Mouse (Mus musculus): ENCODE measurements at regions not wholly inside any gene's neighbourhood (a gene's known extent, or its start where the extent isn't known, plus 50 kb on each side); places are given as distances from the start of the nearest gene placed in this dataset.

DNA sequence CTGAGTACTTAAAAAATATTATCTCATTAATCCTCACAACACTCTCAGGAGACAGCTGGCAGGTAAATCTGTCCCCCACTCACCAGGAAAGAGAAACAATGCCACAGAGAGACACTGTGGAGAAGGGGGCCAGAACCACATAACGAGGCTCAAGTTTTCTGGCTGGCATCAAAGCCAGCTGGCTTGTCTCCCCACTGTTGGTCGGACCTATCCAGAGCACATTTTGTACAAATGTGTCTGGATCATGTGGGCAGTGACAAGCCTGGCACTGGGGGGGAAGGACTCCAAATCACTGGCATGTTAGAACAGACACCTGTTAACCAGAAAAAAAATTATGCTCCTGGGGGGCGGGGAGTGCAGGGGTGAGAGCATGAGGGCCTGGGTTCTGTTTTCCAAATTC, 179.4 kb downstream of the 3110018I06Rik start:
- no peaks in the 10 kb centered on the region for H3K36me3 ChIP-seq (ENCODE audit: insufficient read depth, low read length)
- H3K27me3 ChIP-seq (ENCODE audit: insufficient read depth, low read length): no peaks in the 10 kb centered on the region
- DNase-seq (ENCODE audit: low spot score) (no peak), ATAC-seq (ENCODE audit: low FRiP score) (no peak)
- no peak overlapping the region for H3K27ac ChIP-seq (ENCODE audit: low read depth, low read length)
- TF ChIP-seq CTCF (IDR thresholded peaks at IDR 0.05): no peak
- no peak overlapping the region for H3K9ac ChIP-seq (replicated peaks; ENCODE audit: low read length, poor library complexity, severe bottlenecking)
- no peaks in the 10 kb centered on the region for H3K4me1 ChIP-seq (ENCODE audit: insufficient read depth, low read length)
- 81% methylated on average over 3 of the region's 3 CpGs for WGBS
- H3K9me3 ChIP-seq (ENCODE audit: low read length): no peaks in the 10 kb centered on the region
- H3K4me2 ChIP-seq (ENCODE audit: low read depth, low read length, poor library complexity, severe bottlenecking): no peak overlapping the region
- no peak overlapping the region for H3K4me3 ChIP-seq (ENCODE audit: low read depth, low read length)

DNA sequence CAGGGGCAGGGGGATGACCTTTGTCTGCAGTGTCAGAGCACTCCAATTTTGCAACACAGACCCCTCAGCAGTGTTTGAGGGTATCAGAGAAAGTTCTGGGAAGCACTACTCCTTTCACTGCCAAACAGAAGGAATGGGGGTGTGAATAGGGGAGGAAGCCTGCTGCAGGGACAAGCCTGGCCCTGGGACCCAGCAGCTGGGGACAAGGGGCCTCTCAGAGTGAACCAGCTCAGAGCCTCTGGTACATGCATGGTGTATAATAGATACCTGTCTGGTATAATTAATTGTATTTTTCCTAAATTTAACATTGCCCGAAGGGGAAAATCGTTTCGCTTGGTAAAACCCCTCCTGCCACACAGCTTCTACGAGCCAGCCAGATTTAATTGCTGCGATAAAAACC, 180.6 kb downstream of the 3110018I06Rik start:
- H3K36me3 ChIP-seq (ENCODE audit: insufficient read depth, low read length): no peaks in the 10 kb centered on the region
- no peak overlapping the region for H3K9ac ChIP-seq (replicated peaks; ENCODE audit: low read length, poor library complexity, severe bottlenecking)
- no peaks in the 10 kb centered on the region for H3K4me1 ChIP-seq (ENCODE audit: insufficient read depth, low read length)
- no peaks in the 10 kb centered on the region for H3K9me3 ChIP-seq (ENCODE audit: low read length)
- WGBS: 59% methylated on average over 5 of the region's 5 CpGs
- H3K4me3 ChIP-seq (ENCODE audit: low read depth, low read length): no peak overlapping the region
- no peak overlapping the region for H3K27ac ChIP-seq (ENCODE audit: low read depth, low read length)
- no peak overlapping the region for H3K4me2 ChIP-seq (ENCODE audit: low read depth, low read length, poor library complexity, severe bottlenecking)
- ATAC-seq (ENCODE audit: low FRiP score): no peak
- no peak for TF ChIP-seq CTCF (IDR thresholded peaks at IDR 0.05)
- DNase-seq (ENCODE audit: low spot score): no peak
- H3K27me3 ChIP-seq (ENCODE audit: insufficient read depth, low read length): no peaks in the 10 kb centered on the region

DNA sequence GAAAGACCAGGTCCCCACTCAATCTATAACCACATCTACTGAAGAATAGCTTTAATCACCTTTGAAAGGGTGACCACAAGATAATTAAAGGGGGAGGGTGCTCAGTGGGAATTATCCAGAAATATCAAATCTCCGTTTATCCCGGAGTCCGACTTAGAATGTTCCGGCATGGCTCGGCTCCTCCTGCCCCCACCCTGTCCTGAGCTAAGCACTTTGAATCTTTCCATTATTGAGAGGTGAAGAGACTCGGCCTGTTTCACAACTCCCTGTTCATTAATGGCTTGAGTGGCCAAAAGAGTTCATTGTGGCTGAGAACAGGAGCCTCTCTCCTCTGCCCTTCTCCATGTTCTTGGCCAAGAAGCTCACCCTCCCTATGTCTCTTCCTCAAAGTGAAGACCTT, 181.0 kb downstream of the 3110018I06Rik start:
- WGBS: 60% methylated on average over 6 of the region's 6 CpGs
- DNase-seq (ENCODE audit: low spot score) (no peak), ATAC-seq (ENCODE audit: low FRiP score) (no peak)
- H3K4me3 ChIP-seq (ENCODE audit: low read depth, low read length): no peak overlapping the region
- H3K9me3 ChIP-seq (ENCODE audit: low read length): no peaks in the 10 kb centered on the region
- no peak for TF ChIP-seq CTCF (IDR thresholded peaks at IDR 0.05)
- H3K27me3 ChIP-seq (ENCODE audit: insufficient read depth, low read length): no peaks in the 10 kb centered on the region
- no peaks in the 10 kb centered on the region for H3K4me1 ChIP-seq (ENCODE audit: insufficient read depth, low read length)
- no peak overlapping the region for H3K9ac ChIP-seq (replicated peaks; ENCODE audit: low read length, poor library complexity, severe bottlenecking)
- no peaks in the 10 kb centered on the region for H3K36me3 ChIP-seq (ENCODE audit: insufficient read depth, low read length)
- no peak overlapping the region for H3K27ac ChIP-seq (ENCODE audit: low read depth, low read length)
- H3K4me2 ChIP-seq (ENCODE audit: low read depth, low read length, poor library complexity, severe bottlenecking): no peak overlapping the region

DNA sequence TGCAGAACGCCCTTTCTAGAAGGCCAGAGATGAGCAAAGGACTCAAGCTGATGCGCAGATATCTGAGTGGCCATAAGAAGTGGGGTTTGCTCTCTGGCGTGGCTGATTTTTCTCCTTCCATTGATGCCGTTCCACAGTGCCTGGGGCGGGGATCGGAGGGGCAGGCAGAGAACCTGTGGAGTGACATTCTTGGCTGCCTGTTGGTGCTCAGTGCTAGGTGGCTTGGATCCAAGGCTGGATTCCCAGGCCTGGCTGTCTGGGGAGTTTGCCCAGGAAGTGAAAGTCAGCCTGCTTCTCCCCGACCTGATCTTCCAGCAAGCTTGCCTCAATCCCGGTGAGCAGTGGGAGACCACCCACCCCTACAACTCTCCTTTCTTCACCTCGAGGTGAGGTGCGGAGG, 181.5 kb downstream of the 3110018I06Rik start:
- no peak for TF ChIP-seq CTCF (IDR thresholded peaks at IDR 0.05)
- WGBS: 77% methylated on average over 10 of the region's 10 CpGs
- ATAC-seq (ENCODE audit: low FRiP score) (no peak), DNase-seq (ENCODE audit: low spot score) (no peak)
- H3K27ac ChIP-seq (ENCODE audit: low read depth, low read length): no peak overlapping the region
- no peak overlapping the region for H3K9ac ChIP-seq (replicated peaks; ENCODE audit: low read length, poor library complexity, severe bottlenecking)
- H3K4me3 ChIP-seq (ENCODE audit: low read depth, low read length): no peak overlapping the region
- no peaks in the 10 kb centered on the region for H3K36me3 ChIP-seq (ENCODE audit: insufficient read depth, low read length)
- H3K4me2 ChIP-seq (ENCODE audit: low read depth, low read length, poor library complexity, severe bottlenecking): no peak overlapping the region
- no peaks in the 10 kb centered on the region for H3K4me1 ChIP-seq (ENCODE audit: insufficient read depth, low read length)
- no peaks in the 10 kb centered on the region for H3K9me3 ChIP-seq (ENCODE audit: low read length)
- H3K27me3 ChIP-seq (ENCODE audit: insufficient read depth, low read length): no peaks in the 10 kb centered on the region

DNA sequence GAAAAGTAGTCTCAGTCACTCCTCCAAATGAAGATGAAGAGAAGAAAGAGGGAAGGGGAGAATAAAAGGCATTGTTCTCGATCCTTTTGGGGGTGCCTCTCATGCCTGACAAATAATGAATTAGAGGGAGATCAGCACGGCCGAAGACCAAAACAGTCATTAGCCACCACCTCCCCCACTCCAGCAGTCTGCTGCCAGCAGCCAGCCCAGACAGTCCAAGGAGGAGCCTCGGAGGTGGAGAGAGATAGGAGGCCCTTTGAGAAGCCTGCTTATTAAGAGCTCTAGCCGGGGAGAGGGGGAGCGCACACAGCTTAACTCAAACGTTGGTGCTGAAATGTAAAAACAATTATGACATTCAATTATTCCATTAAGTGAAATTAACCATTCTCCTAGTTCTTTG, 188.6 kb downstream of the 3110018I06Rik start:
- Histone ChIP-seq H3K4me1 (ENCODE audit: insufficient read depth, low read length) (no peaks in the 10 kb centered on the region), H3K9ac (replicated peaks; ENCODE audit: low read length, poor library complexity, severe bottlenecking) (no peak overlapping the region), H3K27me3 (ENCODE audit: insufficient read depth, low read length) (no peaks in the 10 kb centered on the region), H3K4me3 (ENCODE audit: low read depth, low read length) (no peak overlapping the region), H3K4me2 (ENCODE audit: low read depth, low read length, poor library complexity, severe bottlenecking) (no peak overlapping the region), H3K36me3 (ENCODE audit: insufficient read depth, low read length) (no peaks in the 10 kb centered on the region), H3K27ac (ENCODE audit: low read depth, low read length) (no peak overlapping the region), H3K9me3 (ENCODE audit: low read length) (no peaks in the 10 kb centered on the region)
- ATAC-seq (ENCODE audit: low FRiP score): no peak
- WGBS: 28% methylated on average over 7 of the region's 7 CpGs
- DNase-seq (ENCODE audit: low spot score): no peak
- TF ChIP-seq CTCF (IDR thresholded peaks at IDR 0.05): no peak

DNA sequence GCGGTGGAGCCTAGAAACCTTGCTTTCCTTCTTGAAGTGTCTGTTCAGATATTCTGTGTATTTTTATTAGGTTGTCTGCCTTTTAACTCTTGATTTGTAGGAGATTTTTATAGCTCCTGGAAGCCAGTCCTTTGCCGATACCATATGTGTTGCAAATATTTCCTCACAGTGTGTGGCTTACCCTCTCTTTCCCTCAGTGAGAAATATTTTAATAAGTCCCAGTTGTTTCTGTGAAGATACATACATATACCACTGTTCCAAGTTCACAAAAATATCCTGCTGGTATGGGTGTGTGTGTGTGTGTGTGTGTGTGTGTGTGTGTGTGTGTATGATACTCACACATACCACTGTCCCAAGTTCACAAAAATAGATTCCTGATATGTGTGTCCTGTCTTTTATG, 199.0 kb downstream of the 3110018I06Rik start:
- Histone ChIP-seq H3K36me3 (ENCODE audit: insufficient read depth, low read length) (no peaks in the 10 kb centered on the region), H3K9me3 (ENCODE audit: low read length) (no peaks in the 10 kb centered on the region), H3K9ac (replicated peaks; ENCODE audit: low read length, poor library complexity, severe bottlenecking) (no peak overlapping the region), H3K27me3 (ENCODE audit: insufficient read depth, low read length) (no peaks in the 10 kb centered on the region), H3K27ac (ENCODE audit: low read depth, low read length) (no peak overlapping the region), H3K4me3 (ENCODE audit: low read depth, low read length) (no peak overlapping the region), H3K4me2 (ENCODE audit: low read depth, low read length, poor library complexity, severe bottlenecking) (no peak overlapping the region), H3K4me1 (ENCODE audit: insufficient read depth, low read length) (no peaks in the 10 kb centered on the region)
- DNase-seq (ENCODE audit: low spot score): no peak
- 82% methylated on average over 2 of the region's 2 CpGs for WGBS
- no peak for TF ChIP-seq CTCF (IDR thresholded peaks at IDR 0.05)
- ATAC-seq (ENCODE audit: low FRiP score): no peak

DNA sequence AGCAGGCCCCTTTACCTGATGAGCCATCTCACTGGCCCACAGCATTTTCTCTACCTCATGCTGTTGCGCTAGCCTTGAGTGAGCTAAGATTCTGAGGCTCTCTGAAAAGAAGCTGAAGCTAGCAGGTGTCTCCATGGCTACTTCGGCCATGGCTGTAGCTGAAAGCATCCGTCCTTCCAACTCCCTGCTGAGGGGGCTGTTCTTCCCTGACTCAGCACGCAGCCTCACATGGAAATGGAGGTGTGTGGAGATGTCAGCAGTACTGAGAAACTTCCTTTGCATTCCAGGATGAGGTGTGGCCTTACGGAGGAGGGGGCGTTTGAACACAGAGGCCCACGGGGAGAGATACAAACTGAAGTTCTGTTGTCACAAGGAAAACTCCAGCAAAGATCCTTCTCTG, 201.0 kb downstream of the 3110018I06Rik start:
- H3K36me3 ChIP-seq (ENCODE audit: insufficient read depth, low read length): no peaks in the 10 kb centered on the region
- 38% methylated on average over 7 of the region's 7 CpGs for WGBS
- ATAC-seq (ENCODE audit: low FRiP score): no peak

More for the DNA sequence above, 201.0 kb downstream of the 3110018I06Rik start:
- DNase-seq (ENCODE audit: low spot score): no peak
- H3K9ac ChIP-seq (replicated peaks; ENCODE audit: low read length, poor library complexity, severe bottlenecking): no peak overlapping the region
- no peaks in the 10 kb centered on the region for H3K27me3 ChIP-seq (ENCODE audit: insufficient read depth, low read length)
- H3K4me2 ChIP-seq (ENCODE audit: low read depth, low read length, poor library complexity, severe bottlenecking): no peak overlapping the region
- no peak overlapping the region for H3K27ac ChIP-seq (ENCODE audit: low read depth, low read length)
- TF ChIP-seq CTCF (IDR thresholded peaks at IDR 0.05): no peak
- no peak overlapping the region for H3K4me3 ChIP-seq (ENCODE audit: low read depth, low read length)
- H3K9me3 ChIP-seq (ENCODE audit: low read length): no peaks in the 10 kb centered on the region
- no peaks in the 10 kb centered on the region for H3K4me1 ChIP-seq (ENCODE audit: insufficient read depth, low read length)

Measured in midbrain, postnatal 0 days (tissue).